Mouse (Mus musculus) myocyte (in vitro differentiated cells): Measurements from ENCODE around the gene Dnajb13. TPM values are rescaled to one million over a fixed set of nuclear protein-coding genes. Genes with fewer than 3 reads are reported as not detected.
A peak's percentile ranks its signal among the peaks of the same experiment; 100 is the strongest.
"Not testable (repeated sequence)": the region's sequence is repeated elsewhere in the genome, so short reads cannot be mapped to it uniquely, and the experiment has no call there.

ENCODE experiments used
- H3K27me3 ChIP-seq: one replicate; pipeline ENCODE4 v1.6.1; 2011; ENCODE audit not compliant: control insufficient read depth, insufficient read depth, insufficient read length
- H3K36me3 ChIP-seq: one replicate; pipeline ENCODE4 v1.6.1; 2011; ENCODE audit not compliant: control insufficient read depth, insufficient read depth
- H3K4me2 ChIP-seq: one replicate; pipeline ENCODE4 v1.6.1; 2011; ENCODE audit warnings: low read depth, control low read depth
- H3K4me3 ChIP-seq: one replicate; pipeline ENCODE4 v1.5.1; 2011; ENCODE audit warnings: mild to moderate bottlenecking, control low read depth, moderate library complexity
- H3K79me2 ChIP-seq: one replicate; pipeline ENCODE4 v1.6.1; 2011; ENCODE audit not compliant: control insufficient read depth, insufficient read depth
- H3ac ChIP-seq: one replicate; pipeline ENCODE4 v1.6.1; 2011; ENCODE audit not compliant: control insufficient read depth, insufficient read length
- CEBPB ChIP-seq: IDR thresholded peaks from 2 replicates; pipeline ENCODE4 v1.6.1; 2011; ENCODE audit warnings: mild to moderate bottlenecking, moderate library complexity; ENCODE audit not compliant: poor library complexity, insufficient read depth, severe bottlenecking
- E2F4 ChIP-seq: IDR thresholded peaks from one replicate; pipeline ENCODE4 v1.6.1; 2011; ENCODE audit warnings: mild to moderate bottlenecking, control low read depth, moderate library complexity; ENCODE audit not compliant: insufficient read depth
- MAX ChIP-seq: IDR thresholded peaks from one replicate; pipeline ENCODE4 v1.6.1; 2011; ENCODE audit warnings: low read depth, mild to moderate bottlenecking, control low read depth
- MYOD1 ChIP-seq, 3 experiments: IDR thresholded peaks; one replicate each; pipeline ENCODE4 v1.6.1; 2011; ENCODE audit warnings: control low read depth in 2 of 3, low read depth in 2 of 3, mild to moderate bottlenecking in 2 of 3, moderate library complexity in 1 of 3; ENCODE audit not compliant: insufficient read length in 2 of 3, control insufficient read depth in 1 of 3
- MYOG ChIP-seq, 3 experiments: IDR thresholded peaks; one replicate each; pipeline ENCODE4 v1.6.1; 2011; ENCODE audit warnings: control low read depth in 2 of 3, low read depth in 2 of 3, mild to moderate bottlenecking in 2 of 3; ENCODE audit not compliant: insufficient read length in 2 of 3, control insufficient read depth in 1 of 3, insufficient read depth in 1 of 3
- POLR2A ChIP-seq: IDR thresholded peaks from one replicate; pipeline ENCODE4 v1.6.1; 2011; ENCODE audit warnings: low read depth, mild to moderate bottlenecking, control low read depth, moderate library complexity; ENCODE audit not compliant: insufficient read length
- POLR2AphosphoS2 ChIP-seq: IDR thresholded peaks from one replicate; pipeline ENCODE4 v1.6.1; 2011; ENCODE audit warnings: low read depth, control low read depth; ENCODE audit not compliant: insufficient read length
- REST ChIP-seq: IDR thresholded peaks from one replicate; pipeline ENCODE4 v1.6.1; 2011; ENCODE audit warnings: mild to moderate bottlenecking, control low read depth, moderate library complexity; ENCODE audit not compliant: insufficient read depth, insufficient read length
- SRF ChIP-seq: IDR thresholded peaks from one replicate; pipeline ENCODE4 v1.6.1; 2011; ENCODE audit warnings: low read depth; ENCODE audit not compliant: control insufficient read depth, insufficient read length
- TCF12 ChIP-seq: IDR thresholded peaks from one replicate; pipeline ENCODE4 v1.6.1; 2011; ENCODE audit warnings: mild to moderate bottlenecking, control low read depth; ENCODE audit not compliant: poor library complexity, insufficient read depth, severe bottlenecking
- TCF3 ChIP-seq: IDR thresholded peaks from one replicate; pipeline ENCODE4 v1.6.1; 2011; ENCODE audit warnings: low read depth, control low read depth; ENCODE audit not compliant: insufficient read length
- USF1 ChIP-seq: IDR thresholded peaks from one replicate; pipeline ENCODE4 v1.6.1; 2011; ENCODE audit warnings: low read depth, mild to moderate bottlenecking, control low read depth, moderate library complexity
- polyA plus RNA-seq: library from polyadenylated mRNA; unstranded; fragments of >200 nt; fragmentation: generic; extraction: Trizol; gene quantifications from one replicate; pipeline ENCODE4 v1.2.1, GENCODE M21; 2012; ENCODE audit warnings: missing spikeins

Gene Dnajb13
- polyA plus RNA-seq, 1 experiment, result 0.46 TPM

DNA sequence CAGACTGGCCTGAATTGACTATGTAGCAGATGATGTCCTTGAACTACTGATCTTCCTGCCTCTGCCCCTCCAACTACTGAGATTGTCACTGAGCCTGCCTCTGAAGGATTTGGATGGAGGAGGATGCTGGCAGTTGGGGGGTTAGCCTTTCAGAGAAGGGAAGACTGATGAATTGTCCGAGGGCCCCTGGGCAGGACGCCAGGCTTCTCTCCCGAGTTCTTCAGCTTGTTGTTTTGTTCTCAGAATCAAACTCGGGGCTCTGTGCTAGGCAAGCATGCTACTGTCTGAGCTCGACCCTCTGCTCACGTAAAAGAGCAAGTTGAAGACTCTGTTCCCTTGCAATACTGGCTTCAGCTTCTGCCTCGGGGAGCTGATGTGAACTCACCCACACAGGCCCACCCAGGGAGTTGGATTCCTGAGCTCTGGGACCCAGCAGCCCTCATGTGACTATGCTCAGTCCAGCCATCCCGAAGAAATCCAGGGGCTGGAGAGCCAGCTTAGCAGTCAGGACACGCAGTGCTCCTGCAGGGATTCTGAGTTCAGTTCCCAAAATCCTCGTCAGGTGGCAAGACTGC lies 26.2 kb downstream of the Dnajb13 start:
- TF ChIP-seq POLR2AphosphoS2, result no peak
- TF ChIP-seq TCF12, result no peak
- no peak for TF ChIP-seq SRF
- no peak for TF ChIP-seq E2F4
- TF ChIP-seq TCF3, result no peak
- TF ChIP-seq MAX, result no peak
- TF ChIP-seq MYOG (IDR thresholded peaks at IDR 0.05; ENCODE audit: control insufficient read depth in 1 of 3, insufficient read depth in 1 of 3, insufficient read length in 2 of 3, low read depth in 2 of 3), result no peak
- TF ChIP-seq REST, result no peak
- TF ChIP-seq CEBPB, result no peak
- Histone ChIP-seq H3K36me3 (no peaks in the 10 kb centered on the region), H3K4me3 (no peak overlapping the region), H3ac (no peak overlapping the region), H3K4me2 (no peak overlapping the region), H3K79me2 (no peaks in the 10 kb centered on the region), H3K27me3 (no peaks in the 10 kb centered on the region)

DNA sequence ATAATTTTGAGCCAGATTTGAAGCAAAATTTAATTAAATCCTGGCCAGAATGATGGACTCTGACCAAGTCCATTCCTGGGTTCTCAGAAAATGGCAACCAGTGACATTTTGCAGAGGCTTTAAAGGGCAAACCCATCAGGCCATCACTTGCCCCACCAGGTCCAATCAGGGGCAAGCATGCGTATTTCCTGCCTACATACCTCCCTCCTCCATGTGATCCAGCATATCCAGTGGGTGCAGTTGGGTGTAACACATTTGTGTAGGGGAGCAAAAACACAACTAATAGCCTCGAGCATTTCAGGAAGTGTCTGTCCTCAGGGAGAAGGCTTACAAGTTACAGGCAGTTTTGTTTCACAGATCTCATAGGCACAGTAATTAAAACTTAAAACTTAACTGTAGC lies 27.5 kb downstream of the Dnajb13 start:
- no peaks in the 10 kb centered on the region for H3K79me2 ChIP-seq
- no peak overlapping the region for H3K4me3 ChIP-seq
- H3ac ChIP-seq, result no peak overlapping the region
- no peaks in the 10 kb centered on the region for H3K36me3 ChIP-seq
- H3K27me3 ChIP-seq, result no peaks in the 10 kb centered on the region
- no peak for TF ChIP-seq MAX
- TF ChIP-seq TCF12, result no peak
- no peak for TF ChIP-seq USF1
- TF ChIP-seq E2F4, result no peak
- no peak for TF ChIP-seq POLR2AphosphoS2
- TF ChIP-seq MYOG (IDR thresholded peaks at IDR 0.05; ENCODE audit: control insufficient read depth in 1 of 3, insufficient read depth in 1 of 3, insufficient read length in 2 of 3, low read depth in 2 of 3), result no peak
- TF ChIP-seq TCF3, result no peak
- no peak for TF ChIP-seq MYOD1 (IDR thresholded peaks at IDR 0.05; ENCODE audit: control insufficient read depth in 1 of 3, insufficient read length in 2 of 3, low read depth in 2 of 3)
- TF ChIP-seq SRF, result no peak
- no peak for TF ChIP-seq CEBPB
- TF ChIP-seq REST, result no peak
- no peak for TF ChIP-seq POLR2A
- H3K4me2 ChIP-seq, result no peak overlapping the region

- Histone ChIP-seq H3K27me3 (no peaks in the 10 kb centered on the region), H3K36me3 (no peaks in the 10 kb centered on the region), H3K4me3 (no peak overlapping the region), H3ac (no peak overlapping the region), H3K4me2 (no peak overlapping the region), H3K79me2 (no peaks in the 10 kb centered on the region)
- TF ChIP-seq SRF, result no peak
- no peak for TF ChIP-seq TCF12
- no peak for TF ChIP-seq POLR2A
- TF ChIP-seq REST, result no peak
- TF ChIP-seq CEBPB, result 0 out of 2 replicates have a peak, but pooled peaks have one; percentile 17
Measured at GRCm38 (mm10) chr7:100484493-100484892, 30.3 kb downstream of the Dnajb13 start.

DNA sequence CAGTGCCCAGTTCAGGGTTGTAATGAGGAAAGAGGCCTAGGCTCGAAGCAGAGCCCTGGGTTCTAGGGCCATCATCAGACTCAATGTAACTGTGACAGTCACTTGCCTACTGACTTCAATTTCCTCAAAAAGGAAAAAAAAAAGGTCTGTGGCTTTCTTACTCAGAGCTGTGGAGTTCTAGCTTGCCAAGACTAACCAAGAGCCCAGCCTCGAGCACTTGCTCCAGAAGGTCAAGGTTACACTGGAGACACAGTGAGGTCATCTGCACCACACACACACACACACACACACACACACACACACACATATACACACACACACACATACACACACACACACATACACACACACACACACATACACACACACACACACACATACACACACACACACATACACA lies 32.7 kb downstream of the Dnajb13 start:
- not testable (repeated sequence) for H3K4me2 ChIP-seq, H3K36me3 ChIP-seq, H3K27me3 ChIP-seq, H3K4me3 ChIP-seq, H3ac ChIP-seq, H3K79me2 ChIP-seq

DNA sequence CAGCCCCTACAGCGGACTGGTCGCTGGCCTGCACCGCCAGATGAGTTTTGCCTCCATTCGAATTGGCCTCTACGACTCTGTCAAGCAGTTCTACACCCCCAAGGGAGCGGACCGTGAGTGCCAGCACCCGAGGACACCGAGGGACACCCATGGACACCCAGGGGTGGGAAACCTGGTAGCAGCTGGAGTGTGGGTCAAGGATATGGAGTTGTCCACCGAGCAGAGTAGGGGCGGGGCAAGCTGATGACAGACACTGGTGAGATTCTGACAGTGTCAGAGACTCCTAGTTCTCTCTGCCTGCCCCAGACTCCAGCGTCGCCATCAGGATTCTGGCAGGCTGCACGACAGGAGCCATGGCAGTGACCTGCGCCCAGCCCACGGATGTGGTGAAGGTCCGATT lies 34.6 kb downstream of the Dnajb13 start:
- TF ChIP-seq POLR2AphosphoS2 (no peak), CEBPB (no peak), SRF (no peak), MYOG (IDR thresholded peaks at IDR 0.05; ENCODE audit: control insufficient read depth in 1 of 3, insufficient read depth in 1 of 3, insufficient read length in 2 of 3, low read depth in 2 of 3) (no peak), MAX (no peak)
- H3K27me3 ChIP-seq, result no peaks in the 10 kb centered on the region
- no peak overlapping the region for H3K4me3 ChIP-seq
- no peak overlapping the region for H3ac ChIP-seq
- no peaks in the 10 kb centered on the region for H3K79me2 ChIP-seq
- H3K4me2 ChIP-seq, result no peak overlapping the region
- no peaks in the 10 kb centered on the region for H3K36me3 ChIP-seq

DNA sequence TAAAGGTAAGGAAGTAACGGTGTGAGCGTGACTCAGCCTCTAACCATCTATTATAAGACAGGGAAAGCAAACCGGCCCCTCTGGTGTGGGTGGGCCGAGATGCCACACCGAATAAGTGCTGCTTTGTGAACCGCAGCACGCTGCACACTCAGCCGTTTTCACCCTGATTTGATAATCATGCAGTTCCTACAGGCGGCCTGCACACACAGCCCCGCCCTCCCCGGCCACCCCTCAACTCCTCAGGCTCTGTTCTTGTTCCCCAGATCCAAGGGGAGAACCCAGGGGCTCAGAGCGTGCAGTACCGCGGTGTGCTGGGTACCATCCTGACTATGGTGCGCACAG lies 35.0 kb downstream of the Dnajb13 start:
- no peaks in the 10 kb centered on the region for H3K36me3 ChIP-seq
- TF ChIP-seq REST (no peak), E2F4 (no peak), MAX (no peak), POLR2AphosphoS2 (no peak), POLR2A (no peak), USF1 (no peak), TCF3 (no peak)
- no peaks in the 10 kb centered on the region for H3K79me2 ChIP-seq
- H3ac ChIP-seq, result no peak overlapping the region
- H3K27me3 ChIP-seq, result no peaks in the 10 kb centered on the region
- no peak overlapping the region for H3K4me2 ChIP-seq
- no peak overlapping the region for H3K4me3 ChIP-seq
